Mouse (Mus musculus): ENCODE data around the gene Ksr2.
"Not testable (repeated sequence)": the region's sequence is repeated elsewhere in the genome, so short reads cannot be mapped to it uniquely, and the experiment has no call there.

Gene Ksr2

GRCm38 (mm10) chr5:117417442-117417841, 3.6 kb downstream of the Ksr2 start:
- Histone ChIP-seq H3K27me3 (ENCODE audit: insufficient read depth, low read length) (0 out of 2 replicates have a peak, but pooled peaks cover 5% of the 10 kb centered on the region), H3K4me3 (replicated peaks; ENCODE audit: low read length) (no peak overlapping the region), H3K4me1 (replicated peaks; ENCODE audit: low read depth, low read length) (peaks cover 37% of the 10 kb centered on the region), H3K9me3 (ENCODE audit: low read length) (no peaks in the 10 kb centered on the region), H3K36me3 (ENCODE audit: insufficient read depth, low read length) (peaks cover 15% of the 10 kb centered on the region)
- no peak for TF ChIP-seq CTCF (conservative IDR thresholded peaks at IDR 0.05; ENCODE audit: low read length)
- TF ChIP-seq POU5F1 (IDR thresholded peaks at IDR 0.05; ENCODE audit: borderline replicate concordance, low read length): no peak
- TF ChIP-seq NANOG (IDR thresholded peaks at IDR 0.05; ENCODE audit: borderline replicate concordance, low read length): no peak

- not testable (repeated sequence) for H3K9me3 ChIP-seq (ENCODE audit: low read length); H3K4me3 ChIP-seq (replicated peaks; ENCODE audit: low read length); H3K27me3 ChIP-seq (ENCODE audit: insufficient read depth, low read length); H3K36me3 ChIP-seq (ENCODE audit: insufficient read depth, low read length)
- peaks cover 17% of the 10 kb centered on the region for H3K4me1 ChIP-seq (replicated peaks; ENCODE audit: low read depth, low read length)
Measured at GRCm38 (mm10) chr5:117433501-117433900, 19.7 kb downstream of the Ksr2 start.

DNA sequence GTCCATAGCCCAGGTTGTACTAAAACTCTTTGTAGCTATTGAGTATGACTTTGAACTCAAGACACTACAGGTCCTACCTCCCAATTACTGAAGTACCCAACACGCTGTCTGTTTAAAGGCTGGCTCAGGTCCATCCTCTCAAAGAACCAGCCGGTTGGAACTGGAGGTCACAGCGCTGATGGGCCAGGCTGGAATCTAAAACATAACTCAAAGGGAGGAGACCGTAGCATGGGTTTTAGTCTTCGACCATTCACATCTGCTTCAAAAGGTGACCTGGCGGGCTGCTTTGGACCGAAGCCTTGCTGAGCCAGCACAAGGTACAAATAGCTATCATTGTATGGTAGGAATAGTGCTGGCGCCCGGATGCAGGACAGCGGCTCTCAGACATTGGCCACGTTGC, 26.5 kb downstream of the Ksr2 start:
- peaks cover 41% of the 10 kb centered on the region for H3K4me1 ChIP-seq (replicated peaks; ENCODE audit: low read depth, low read length)
- TF ChIP-seq CTCF (conservative IDR thresholded peaks at IDR 0.05; ENCODE audit: low read length): no peak
- no peak for TF ChIP-seq POU5F1 (IDR thresholded peaks at IDR 0.05; ENCODE audit: borderline replicate concordance, low read length)
- TF ChIP-seq NANOG (IDR thresholded peaks at IDR 0.05; ENCODE audit: borderline replicate concordance, low read length): no peak
- peaks cover 7% of the 10 kb centered on the region; the same call in 1 of the 2 replicates for H3K27me3 ChIP-seq (ENCODE audit: insufficient read depth, low read length)
- H3K4me3 ChIP-seq (replicated peaks; ENCODE audit: low read length): 0 out of 2 replicates have a peak overlapping the region, but pooled peaks have one; percentile 11
- H3K9me3 ChIP-seq (ENCODE audit: low read length): 0 out of 2 replicates have a peak, but pooled peaks cover 5% of the 10 kb centered on the region
- H3K36me3 ChIP-seq (ENCODE audit: insufficient read depth, low read length): no peaks in the 10 kb centered on the region

DNA sequence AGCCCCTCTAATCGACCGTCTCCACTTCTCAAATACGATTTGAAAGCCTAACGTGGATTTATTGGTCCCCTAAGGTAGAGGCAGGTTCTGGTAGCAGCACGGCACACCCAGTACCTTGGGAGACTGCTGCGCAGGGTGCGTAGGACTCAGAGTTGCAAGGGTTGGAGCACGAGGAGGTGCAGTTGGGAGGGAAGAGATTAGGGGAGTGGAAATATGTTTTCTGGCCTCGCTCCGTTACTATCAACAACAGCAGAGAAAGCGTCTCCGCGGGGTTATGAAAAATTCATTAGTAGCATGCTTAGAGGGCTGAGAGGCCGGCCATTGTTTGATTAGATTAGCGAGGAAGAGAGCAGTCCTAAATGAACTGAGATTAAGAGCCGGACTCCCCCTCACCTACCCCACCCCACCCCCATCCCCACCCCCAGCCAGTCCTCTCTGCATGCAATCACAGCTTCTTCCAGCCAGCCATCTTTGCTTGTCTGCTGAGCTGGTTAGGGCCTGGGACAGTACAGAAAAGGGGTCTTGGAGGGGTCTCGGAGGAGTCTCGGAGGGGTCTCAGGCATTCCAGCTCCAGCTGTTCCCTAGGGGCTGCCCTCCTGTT, 27.5 kb downstream of the Ksr2 start:
- H3K27me3 ChIP-seq (ENCODE audit: insufficient read depth, low read length): peaks cover 14% of the 10 kb centered on the region
- peak overlapping the region; percentile 35 for H3K4me3 ChIP-seq (replicated peaks; ENCODE audit: low read length)
- no peaks in the 10 kb centered on the region for H3K36me3 ChIP-seq (ENCODE audit: insufficient read depth, low read length)
- H3K4me1 ChIP-seq (replicated peaks; ENCODE audit: low read depth, low read length): peaks cover 31% of the 10 kb centered on the region
- H3K9me3 ChIP-seq (ENCODE audit: low read length): 0 out of 2 replicates have a peak, but pooled peaks cover 5% of the 10 kb centered on the region
- TF ChIP-seq POU5F1 (IDR thresholded peaks at IDR 0.05; ENCODE audit: borderline replicate concordance, low read length): no peak

DNA sequence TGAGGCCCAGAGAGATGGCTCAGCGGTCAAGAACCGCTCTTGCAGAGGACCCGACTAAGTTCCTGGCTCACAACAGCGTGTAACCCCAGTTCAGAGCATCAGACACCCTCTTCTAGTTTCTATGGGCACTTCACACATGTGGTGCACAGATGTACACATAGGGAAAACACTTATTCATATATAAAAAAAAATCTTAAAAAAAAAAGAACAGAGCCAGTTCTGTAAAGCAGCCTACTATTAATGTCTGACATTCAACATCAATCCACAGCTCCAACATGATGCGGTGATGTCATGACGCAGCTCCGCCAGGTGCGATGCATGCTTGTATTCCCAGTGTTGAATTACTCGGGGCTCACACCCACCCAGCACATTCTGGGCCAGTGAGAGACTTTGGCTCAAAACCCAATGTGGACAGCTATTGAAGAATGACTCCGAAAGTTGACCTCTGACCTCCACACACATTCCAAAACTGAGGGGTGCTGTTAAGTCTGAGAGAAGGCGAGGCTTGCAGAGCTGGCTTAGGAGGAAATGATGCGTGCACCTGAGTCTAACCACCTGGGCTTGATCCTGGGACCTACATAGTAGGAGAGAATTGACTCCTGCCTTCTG, 28.5 kb downstream of the Ksr2 start:
- H3K9me3 ChIP-seq (ENCODE audit: low read length): 0 out of 2 replicates have a peak, but pooled peaks cover 5% of the 10 kb centered on the region
- TF ChIP-seq POU5F1 (IDR thresholded peaks at IDR 0.05; ENCODE audit: borderline replicate concordance, low read length): no peak
- no peak for TF ChIP-seq NANOG (IDR thresholded peaks at IDR 0.05; ENCODE audit: borderline replicate concordance, low read length)
- TF ChIP-seq CTCF (conservative IDR thresholded peaks at IDR 0.05; ENCODE audit: low read length): no peak
- H3K4me1 ChIP-seq (replicated peaks; ENCODE audit: low read depth, low read length): peaks cover 31% of the 10 kb centered on the region
- H3K27me3 ChIP-seq (ENCODE audit: insufficient read depth, low read length): peaks cover 23% of the 10 kb centered on the region
- H3K36me3 ChIP-seq (ENCODE audit: insufficient read depth, low read length): no peaks in the 10 kb centered on the region
- H3K4me3 ChIP-seq (replicated peaks; ENCODE audit: low read length): peak overlapping the region; percentile 35

DNA sequence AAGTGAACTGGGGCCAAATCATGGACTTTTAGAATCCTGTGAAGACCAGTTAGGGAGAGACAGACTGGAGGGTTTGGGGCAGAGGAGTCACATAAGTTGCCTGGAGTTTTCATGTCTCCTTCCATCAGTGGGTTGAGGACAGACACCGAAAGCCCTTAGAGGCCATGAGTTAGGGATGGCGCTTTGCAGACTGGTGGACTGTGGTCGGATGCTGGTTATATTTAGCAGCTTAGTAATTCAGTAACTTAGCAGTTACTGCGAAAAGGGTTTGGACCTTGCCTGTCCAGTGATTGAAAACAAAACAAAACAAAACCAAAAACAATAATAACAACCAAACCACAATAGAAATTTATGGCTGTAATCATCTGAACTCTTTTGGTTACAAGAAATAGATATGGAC, 29.3 kb downstream of the Ksr2 start:
- H3K4me3 ChIP-seq (replicated peaks; ENCODE audit: low read length): no peak overlapping the region
- peaks cover 23% of the 10 kb centered on the region for H3K27me3 ChIP-seq (ENCODE audit: insufficient read depth, low read length)
- H3K36me3 ChIP-seq (ENCODE audit: insufficient read depth, low read length): no peaks in the 10 kb centered on the region
- TF ChIP-seq POU5F1 (IDR thresholded peaks at IDR 0.05; ENCODE audit: borderline replicate concordance, low read length) (no peak), CTCF (conservative IDR thresholded peaks at IDR 0.05; ENCODE audit: low read length) (no peak), NANOG (IDR thresholded peaks at IDR 0.05; ENCODE audit: borderline replicate concordance, low read length) (no peak)
- 0 out of 2 replicates have a peak, but pooled peaks cover 5% of the 10 kb centered on the region for H3K9me3 ChIP-seq (ENCODE audit: low read length)
- peaks cover 26% of the 10 kb centered on the region for H3K4me1 ChIP-seq (replicated peaks; ENCODE audit: low read depth, low read length)

GRCm38 (mm10) chr5:117443902-117444301, 30.1 kb downstream of the Ksr2 start:
- H3K9me3 ChIP-seq (ENCODE audit: low read length): 0 out of 2 replicates have a peak, but pooled peaks cover 5% of the 10 kb centered on the region
- H3K36me3 ChIP-seq (ENCODE audit: insufficient read depth, low read length): no peaks in the 10 kb centered on the region
- H3K27me3 ChIP-seq (ENCODE audit: insufficient read depth, low read length): peaks cover 23% of the 10 kb centered on the region
- TF ChIP-seq NANOG (IDR thresholded peaks at IDR 0.05; ENCODE audit: borderline replicate concordance, low read length): no peak
- TF ChIP-seq CTCF (conservative IDR thresholded peaks at IDR 0.05; ENCODE audit: low read length): no peak
- no peak for TF ChIP-seq POU5F1 (IDR thresholded peaks at IDR 0.05; ENCODE audit: borderline replicate concordance, low read length)
- H3K4me1 ChIP-seq (replicated peaks; ENCODE audit: low read depth, low read length): peaks cover 24% of the 10 kb centered on the region
- no peak overlapping the region for H3K4me3 ChIP-seq (replicated peaks; ENCODE audit: low read length)

DNA sequence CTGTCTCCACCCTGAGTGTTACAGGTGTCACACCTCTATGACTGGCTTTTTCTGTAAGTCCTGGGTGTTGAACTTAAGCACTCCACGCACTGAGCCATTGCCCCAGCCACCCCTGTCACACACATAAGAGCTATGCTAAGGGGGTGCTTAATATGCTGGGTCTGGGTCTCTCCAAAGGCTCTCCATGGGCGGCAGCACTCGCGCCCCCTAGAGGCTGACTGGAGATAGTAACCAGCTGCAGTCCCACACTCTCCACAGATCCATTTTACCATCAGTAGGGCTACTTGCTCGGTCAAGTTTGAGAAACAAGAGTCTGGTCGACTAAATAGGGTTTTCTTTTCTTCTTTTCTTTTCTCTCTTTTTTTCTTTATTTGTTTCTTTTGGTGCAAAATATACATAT, 33.9 kb downstream of the Ksr2 start:
- H3K4me1 ChIP-seq (replicated peaks; ENCODE audit: low read depth, low read length): no peaks in the 10 kb centered on the region; the same call in 1 of the 2 replicates
- no peak overlapping the region for H3K4me3 ChIP-seq (replicated peaks; ENCODE audit: low read length)
- H3K27me3 ChIP-seq (ENCODE audit: insufficient read depth, low read length): peaks cover 19% of the 10 kb centered on the region
- H3K36me3 ChIP-seq (ENCODE audit: insufficient read depth, low read length): no peaks in the 10 kb centered on the region
- H3K9me3 ChIP-seq (ENCODE audit: low read length): no peaks in the 10 kb centered on the region
- TF ChIP-seq POU5F1 (IDR thresholded peaks at IDR 0.05; ENCODE audit: borderline replicate concordance, low read length): no peak
- TF ChIP-seq CTCF (conservative IDR thresholded peaks at IDR 0.05; ENCODE audit: low read length): peak; percentile 77
- no peak for TF ChIP-seq NANOG (IDR thresholded peaks at IDR 0.05; ENCODE audit: borderline replicate concordance, low read length)

- H3K4me1 ChIP-seq (replicated peaks; ENCODE audit: low read depth, low read length): peaks cover 16% of the 10 kb centered on the region
- no peaks in the 10 kb centered on the region for H3K9me3 ChIP-seq (ENCODE audit: low read length)
Measured at GRCm38 (mm10) chr5:117452013-117452412, 38.2 kb downstream of the Ksr2 start.

More at GRCm38 (mm10) chr5:117452013-117452412, 38.2 kb downstream of the Ksr2 start:
- TF ChIP-seq POU5F1 (IDR thresholded peaks at IDR 0.05; ENCODE audit: borderline replicate concordance, low read length) (no peak), NANOG (IDR thresholded peaks at IDR 0.05; ENCODE audit: borderline replicate concordance, low read length) (no peak), CTCF (conservative IDR thresholded peaks at IDR 0.05; ENCODE audit: low read length) (no peak)
- Histone ChIP-seq H3K36me3 (ENCODE audit: insufficient read depth, low read length) (no peaks in the 10 kb centered on the region), H3K4me3 (replicated peaks; ENCODE audit: low read length) (no peak overlapping the region), H3K27me3 (ENCODE audit: insufficient read depth, low read length) (peaks cover 2% of the 10 kb centered on the region)
